Mouse (Mus musculus): ENCODE results near the gene Gimap9. TPM values are rescaled to one million over a fixed set of nuclear protein-coding genes. Genes with fewer than 3 reads are reported as not detected.
"Not testable (repeated sequence)": the region's sequence is repeated elsewhere in the genome, so short reads cannot be mapped to it uniquely, and the experiment has no call there.

Gimap9 gene
- total RNA-seq, 2 experiments from 2014 or later = 9.0 TPM

GRCm38 (mm10) chr6:48664750-48665149, 11.2 kb upstream of the Gimap9 start:
- DNase-seq = no peak

- no peak for DNase-seq
Observed at GRCm38 (mm10) chr6:48665471-48665870, 10.5 kb upstream of the Gimap9 start.

GRCm38 (mm10) chr6:48666159-48666586, 9.8 kb upstream of the Gimap9 start:
- no peak for DNase-seq

GRCm38 (mm10) chr6:48668022-48668421, 7.9 kb upstream of the Gimap9 start:
- DNase-seq = no peak

- no peak for DNase-seq
Observed at GRCm38 (mm10) chr6:48669446-48669969, 6.4 kb upstream of the Gimap9 start.

GRCm38 (mm10) chr6:48674291-48675058, 1.5 kb upstream of the Gimap9 start:
- DNase-seq = no peak

GRCm38 (mm10) chr6:48675400-48675930, 464 bp upstream of the Gimap9 start:
- DNase-seq = no peak

- DNase-seq = no peak
Observed at GRCm38 (mm10) chr6:48676860-48677415, 1.0 kb downstream of the Gimap9 start.

- no peak for DNase-seq
Observed at GRCm38 (mm10) chr6:48677492-48678345, 1.8 kb downstream of the Gimap9 start.

GRCm38 (mm10) chr6:48678391-48678790, 2.5 kb downstream of the Gimap9 start:
- DNase-seq = no peak

- DNase-seq = no peak
Observed at GRCm38 (mm10) chr6:48679701-48680100, 3.8 kb downstream of the Gimap9 start.

GRCm38 (mm10) chr6:48680421-48680820, 4.5 kb downstream of the Gimap9 start:
- DNase-seq = no peak

GRCm38 (mm10) chr6:48681472-48682090, 5.7 kb downstream of the Gimap9 start:
- no peak for DNase-seq

- DNase-seq = no peak
Observed at GRCm38 (mm10) chr6:48682271-48682670, 6.3 kb downstream of the Gimap9 start.

- DNase-seq = not testable (repeated sequence)
Observed at GRCm38 (mm10) chr6:48683263-48683821, 7.4 kb downstream of the Gimap9 start.

- DNase-seq = no peak
Observed at GRCm38 (mm10) chr6:48684319-48684718, 8.4 kb downstream of the Gimap9 start, which contains the start of gene Gimap4. Gimap4 (plus strand) TSS chr6:48684549.

GRCm38 (mm10) chr6:48684806-48685205, 8.9 kb downstream of the Gimap9 start:
- DNase-seq = no peak

- no peak for DNase-seq
Observed at GRCm38 (mm10) chr6:48685251-48685650, 9.3 kb downstream of the Gimap9 start.

- no peak for DNase-seq
Observed at GRCm38 (mm10) chr6:48685694-48686665, 10.1 kb downstream of the Gimap9 start.

GRCm38 (mm10) chr6:48687077-48687476, 11.1 kb downstream of the Gimap9 start:
- no peak for DNase-seq
